Mouse (Mus musculus) urinary bladder, adult 2 months (tissue): ENCODE data around the gene Actr1b. TPM values are rescaled to one million over a fixed set of nuclear protein-coding genes. Genes with fewer than 3 reads are reported as not detected.
A peak's percentile ranks its signal among the peaks of the same experiment; 100 is the strongest.

Experiments used
- DNase-seq: peaks from one replicate; pipeline ENCODE4 v3.0.0; 2022; ENCODE audit warnings: low spot score
- polyA plus RNA-seq: library from polyadenylated mRNA; depleted of rRNA; stranded (reverse); fragments of >200 nt; gene quantifications from 2 replicates; pipeline ENCODE4 v1.2.3, GENCODE M21; 2012; rRNA removed

Actr1b gene
- polyA plus RNA-seq = 116 and 141 TPM in 2 replicates

DNA sequence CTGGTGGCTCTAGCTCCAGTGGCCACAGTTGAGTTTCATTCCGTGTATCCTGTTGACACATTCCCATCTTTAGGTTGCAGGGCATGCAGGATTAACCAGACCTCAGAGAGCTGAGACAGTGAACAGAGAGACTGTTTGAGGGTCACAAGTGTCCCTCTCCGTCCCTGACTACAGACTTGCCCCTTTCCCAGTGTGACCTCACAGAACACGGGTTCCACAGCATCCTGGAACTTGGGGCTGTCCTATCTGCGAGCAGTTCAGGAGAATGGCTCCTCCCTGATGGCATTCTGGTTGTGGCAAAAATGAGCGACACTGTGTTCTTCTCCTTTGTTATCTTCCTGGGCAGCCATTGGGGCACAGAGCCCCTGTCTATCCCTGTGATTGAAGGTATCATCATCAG is at the start of gene Actr1b:
Actr1b (minus strand) TSS at position 112 of the 400 bp plus-strand sequence.
- DNase-seq = no peak

DNA sequence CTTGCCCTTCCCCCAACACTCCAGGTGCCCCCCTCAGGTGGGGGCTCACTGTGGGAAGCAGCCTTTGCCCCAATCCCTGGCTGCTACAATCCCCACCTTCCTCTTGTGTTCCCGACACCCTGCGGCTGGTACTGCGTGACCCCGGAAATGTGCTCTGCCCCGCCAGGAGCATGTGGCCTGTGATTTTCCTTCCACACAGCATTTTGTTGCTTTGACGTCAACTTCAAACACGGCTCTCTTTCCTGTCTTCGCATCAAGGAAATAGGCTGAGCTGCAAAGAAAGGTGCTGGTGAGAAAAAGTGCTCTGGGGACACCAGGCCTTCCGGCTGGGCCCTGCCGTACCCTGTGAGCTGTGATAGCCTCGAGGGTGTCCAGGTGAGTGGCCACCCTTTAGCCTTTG is 47.3 kb upstream of the Actr1b start, which contains the start of gene Zap70:
Zap70 (plus strand) TSS at position 231 of the 400 bp plus-strand sequence.
- no peak for DNase-seq

DNA sequence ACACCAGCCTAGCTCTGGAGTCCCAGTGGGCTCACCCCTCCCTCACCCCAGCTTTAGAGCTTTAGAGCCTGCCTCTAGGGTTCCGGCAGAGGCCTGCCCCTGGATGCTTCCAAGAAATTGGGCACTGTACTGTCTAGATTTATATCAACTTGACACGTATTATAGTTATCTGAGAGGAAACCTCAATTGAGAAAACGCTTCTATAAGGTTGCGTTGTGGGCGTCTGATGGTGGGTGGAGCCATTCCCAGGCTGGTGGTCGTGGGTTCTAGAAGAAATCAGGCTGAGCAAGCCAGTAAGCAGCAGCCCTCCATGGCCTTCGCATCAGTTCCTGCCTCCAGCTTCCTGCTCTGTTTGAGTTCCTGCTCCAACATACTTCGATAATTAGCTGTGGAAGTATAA is 46.8 kb upstream of the Actr1b start:
- DNase-seq = no peak

- DNase-seq = no peak
These were observed 46.2 kb upstream of the Actr1b start for GRCm38 (mm10) chr1:36760401-36760800.

DNA sequence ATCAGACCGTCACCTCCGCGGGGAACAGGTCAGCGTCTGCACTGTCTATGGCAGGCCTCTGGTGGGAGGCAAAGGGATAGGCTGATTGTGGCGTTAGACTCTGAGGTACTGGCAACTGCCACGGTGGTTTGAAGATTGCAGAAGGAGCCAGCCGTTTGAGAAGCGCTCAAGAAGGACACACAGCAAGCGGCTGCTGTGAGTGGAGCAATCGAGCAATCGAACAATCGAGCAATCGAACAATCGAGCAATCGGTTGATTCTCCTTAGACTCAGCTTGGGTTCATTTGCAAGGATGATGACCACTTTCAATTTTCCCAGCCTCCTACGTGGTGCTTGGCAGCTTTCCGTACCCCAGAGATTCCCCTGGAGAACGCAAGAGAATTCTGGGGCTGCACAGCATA is 44.9 kb upstream of the Actr1b start:
- DNase-seq = no peak

DNA sequence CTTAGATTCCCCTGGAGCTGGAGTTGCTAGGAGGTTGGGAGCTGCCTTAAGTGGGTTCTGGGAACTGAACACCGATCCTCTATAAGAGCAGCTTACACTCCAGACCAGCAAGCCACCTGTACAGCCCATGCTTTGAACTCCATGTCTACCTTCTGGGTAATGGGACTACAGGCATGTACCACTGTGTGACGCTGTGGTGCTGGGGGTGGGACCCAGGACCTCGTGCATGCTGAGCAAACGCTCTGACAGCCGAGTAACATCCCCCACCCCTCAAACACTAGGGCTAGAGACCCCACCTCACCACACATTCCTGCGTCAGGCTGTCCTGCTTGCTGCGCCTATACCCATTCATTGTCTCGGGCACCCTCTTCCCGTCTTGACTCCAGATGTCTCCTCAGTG is 44.3 kb upstream of the Actr1b start:
- DNase-seq = no peak

- no peak for DNase-seq
These were observed 39.9 kb upstream of the Actr1b start for GRCm38 (mm10) chr1:36753932-36754675.

DNA sequence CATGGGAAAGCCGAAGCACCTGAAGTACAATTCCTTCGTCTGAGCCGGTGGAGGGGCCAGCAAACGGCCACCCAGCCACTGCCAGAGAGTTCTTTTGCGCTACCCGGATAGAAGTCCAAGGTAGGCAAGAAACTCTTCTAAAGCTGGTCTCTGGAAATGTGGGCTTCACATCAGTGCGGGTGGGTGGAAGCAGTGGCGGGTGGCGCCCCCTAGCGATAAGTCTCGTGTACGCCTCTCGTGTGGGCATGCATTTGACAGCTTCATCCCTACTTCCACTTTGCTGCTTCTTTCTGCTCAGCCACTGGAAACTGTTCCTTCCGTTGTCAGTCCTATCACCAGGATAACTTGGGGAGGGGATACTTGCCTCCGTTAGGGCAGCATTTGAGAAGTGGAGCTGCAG is 32.2 kb upstream of the Actr1b start:
- DNase-seq = no peak

DNA sequence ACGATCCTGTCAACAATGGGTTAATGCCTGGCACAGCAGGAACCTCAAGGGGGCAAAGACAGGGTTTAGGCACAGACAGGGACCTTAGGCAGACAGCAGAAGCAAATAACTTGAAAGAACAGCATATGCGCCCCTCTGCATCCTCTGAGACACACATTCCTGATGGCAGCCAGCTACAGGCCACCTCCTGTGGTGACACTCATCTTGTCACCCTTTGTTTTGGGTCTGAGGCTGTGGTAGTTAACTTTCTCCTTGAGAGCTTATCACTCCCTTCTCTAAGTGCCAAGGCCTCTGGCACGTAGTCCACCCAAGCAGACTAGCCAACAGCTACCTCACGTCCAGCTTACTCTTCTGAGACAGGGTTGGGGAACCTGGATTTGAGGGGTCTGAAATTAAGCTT is 31.4 kb upstream of the Actr1b start:
- DNase-seq = no peak

DNA sequence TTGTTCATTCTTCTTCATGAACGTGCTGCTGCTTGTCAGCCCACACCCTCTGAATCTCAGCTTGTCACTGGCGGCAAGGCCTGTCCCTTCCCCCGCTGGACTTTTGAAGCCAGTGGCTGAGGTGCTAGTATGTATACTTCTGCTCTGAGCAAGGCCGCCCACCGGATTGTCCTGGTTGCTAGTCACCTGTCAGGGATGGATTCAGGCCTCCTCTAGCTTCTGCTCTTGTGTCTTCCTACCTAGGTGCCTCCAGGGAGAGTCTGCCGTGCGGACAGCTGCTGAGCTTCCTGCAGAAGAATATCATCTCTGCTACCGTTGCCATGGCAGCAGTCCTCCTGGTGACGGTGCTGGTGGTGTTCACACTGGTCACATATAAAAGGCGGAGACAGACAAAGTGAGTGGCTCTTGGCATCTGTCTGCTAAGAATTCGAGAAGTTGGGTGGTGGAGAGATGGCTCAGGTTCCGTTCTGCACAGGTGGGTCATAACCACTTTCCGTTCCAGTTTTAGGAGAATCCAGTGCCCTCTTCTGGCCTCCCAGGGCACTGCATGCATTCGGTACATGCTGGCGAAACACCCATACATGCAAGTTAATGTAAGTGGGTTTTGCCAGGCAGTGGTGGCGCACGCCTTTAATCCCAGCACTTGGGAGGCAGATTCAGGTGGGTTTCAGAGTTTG is 30.2 kb upstream of the Actr1b start:
- peak; percentile 38 for DNase-seq

DNA sequence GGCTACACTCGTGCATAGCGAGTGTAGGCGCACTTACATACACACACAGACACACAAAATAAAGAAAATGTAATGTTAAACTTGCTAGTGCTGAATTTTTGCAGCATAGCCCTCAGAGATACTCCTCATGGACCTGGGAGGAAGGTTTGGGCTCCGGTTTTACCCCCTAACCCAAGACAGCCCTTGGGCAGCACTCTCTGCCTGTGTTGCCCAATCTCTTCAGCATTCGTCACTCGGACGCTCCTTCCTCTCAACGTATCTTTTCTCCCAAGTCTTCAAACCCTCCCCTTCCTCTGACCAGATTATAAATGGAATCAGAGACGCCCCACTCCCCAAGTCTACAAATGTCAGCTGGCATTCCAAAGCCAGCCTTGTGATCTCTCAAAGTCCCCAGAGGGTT is 28.8 kb upstream of the Actr1b start:
- DNase-seq = no peak

- DNase-seq = no peak
These were observed 25.0 kb upstream of the Actr1b start for GRCm38 (mm10) chr1:36739231-36739630.

DNA sequence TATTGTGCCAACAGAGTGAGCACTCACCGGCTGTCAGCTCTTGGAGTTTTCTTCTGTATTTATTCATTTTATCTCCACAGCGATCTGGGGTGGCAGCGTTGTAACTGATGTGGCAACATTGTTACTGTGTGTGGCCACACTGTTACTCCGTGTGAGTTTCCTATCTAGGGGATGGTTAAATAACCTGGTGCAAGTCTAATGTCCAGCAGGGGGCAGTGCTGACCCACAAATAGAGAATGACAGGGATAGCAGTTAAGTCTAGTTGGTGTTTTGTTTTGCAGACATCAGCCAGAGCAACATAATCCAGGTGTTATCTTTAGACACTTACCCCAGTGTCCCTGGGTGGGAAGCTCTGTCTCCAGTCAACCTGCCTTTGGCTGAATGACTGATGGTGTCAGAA is 23.1 kb upstream of the Actr1b start:
- peak; percentile 59 for DNase-seq

DNA sequence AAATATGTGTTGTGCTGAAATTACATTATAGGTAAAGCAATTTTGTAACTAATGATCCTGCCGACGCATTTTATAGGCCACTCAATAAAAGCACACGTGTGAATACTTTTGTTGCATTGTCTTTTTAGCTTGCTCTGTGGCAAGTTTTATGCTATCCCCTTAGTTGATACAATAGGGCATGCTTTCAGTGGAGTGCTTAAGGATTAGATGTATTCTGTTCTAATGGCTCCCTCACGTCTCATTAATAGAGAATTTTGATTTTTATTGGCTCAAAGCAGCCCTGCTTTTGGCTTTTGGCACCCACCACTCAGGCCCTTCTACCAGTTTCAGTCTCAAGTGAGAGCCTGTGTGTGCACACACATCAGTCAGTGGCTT is 9.8 kb upstream of the Actr1b start:
- DNase-seq = no peak

GRCm38 (mm10) chr1:36723146-36724056 is 9.2 kb upstream of the Actr1b start:
- no peak for DNase-seq

- DNase-seq = no peak
These were observed 4.6 kb upstream of the Actr1b start for GRCm38 (mm10) chr1:36718786-36719185.

DNA sequence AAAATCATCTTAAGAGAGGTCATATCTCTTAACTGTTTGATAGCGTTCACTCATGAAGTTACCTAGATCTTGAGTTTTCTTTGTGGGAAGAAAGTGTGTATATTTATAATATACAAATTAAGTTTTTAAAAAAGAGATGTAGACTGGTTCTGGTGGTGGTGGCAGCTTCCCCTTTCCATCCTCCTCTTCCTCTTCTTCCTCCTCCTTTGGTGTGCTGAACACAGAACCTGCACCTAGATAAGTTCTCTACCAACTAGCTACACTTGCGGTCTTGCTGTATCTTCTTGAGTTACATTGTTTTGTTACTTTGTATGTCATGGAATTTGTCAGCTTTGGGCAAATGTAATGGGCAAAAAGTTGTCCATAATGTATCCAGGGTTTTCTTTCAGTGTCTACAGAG is 3.1 kb downstream of the Actr1b start:
- DNase-seq = no peak

DNA sequence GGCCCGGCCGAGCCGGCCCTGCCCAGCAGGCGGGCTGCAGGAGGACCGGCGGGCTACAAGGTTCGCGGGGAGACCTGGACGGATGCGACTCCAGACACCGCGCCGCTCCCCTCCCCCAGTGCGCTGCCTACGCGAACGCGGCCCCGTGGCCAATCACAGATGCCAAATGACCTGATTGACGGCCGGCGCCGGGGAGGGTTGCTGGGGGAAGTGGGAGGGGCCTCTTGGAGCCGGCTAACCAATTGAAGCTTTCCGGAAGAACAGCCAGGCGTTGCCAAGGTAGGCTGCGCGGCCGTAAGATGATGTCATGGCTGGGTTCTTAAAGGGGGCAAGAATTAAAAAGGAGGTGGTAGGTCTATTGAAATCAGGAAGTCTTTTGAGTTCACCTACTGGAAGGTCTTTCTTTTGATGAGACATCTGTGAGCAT is 4.4 kb downstream of the Actr1b start, which contains the start of gene 4933424G06Rik:
4933424G06Rik (plus strand) TSS at position 296 of the 427 bp plus-strand sequence.
- DNase-seq = peak; percentile 94

- no peak for DNase-seq
These were observed 5.0 kb downstream of the Actr1b start for GRCm38 (mm10) chr1:36709055-36709853.

DNA sequence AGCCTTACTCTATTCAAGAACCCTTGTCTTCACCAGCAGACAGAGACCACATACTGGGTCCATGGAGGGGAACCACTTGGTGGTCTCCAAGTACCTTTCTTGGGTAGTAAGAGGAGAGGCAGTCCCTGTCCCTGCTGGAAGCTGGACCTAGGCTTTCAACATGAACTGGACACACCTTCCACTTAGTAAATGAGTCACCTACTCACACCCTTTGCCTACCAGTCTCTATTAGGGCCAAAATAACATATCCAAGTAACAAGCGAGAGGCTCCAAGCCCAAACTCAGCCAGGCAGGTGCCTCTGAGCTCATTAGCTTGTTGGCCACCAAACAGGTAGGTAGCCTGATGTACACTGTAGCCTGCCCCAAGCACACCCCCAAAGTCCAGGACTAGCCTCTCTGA is 5.6 kb downstream of the Actr1b start:
- DNase-seq = no peak

DNA sequence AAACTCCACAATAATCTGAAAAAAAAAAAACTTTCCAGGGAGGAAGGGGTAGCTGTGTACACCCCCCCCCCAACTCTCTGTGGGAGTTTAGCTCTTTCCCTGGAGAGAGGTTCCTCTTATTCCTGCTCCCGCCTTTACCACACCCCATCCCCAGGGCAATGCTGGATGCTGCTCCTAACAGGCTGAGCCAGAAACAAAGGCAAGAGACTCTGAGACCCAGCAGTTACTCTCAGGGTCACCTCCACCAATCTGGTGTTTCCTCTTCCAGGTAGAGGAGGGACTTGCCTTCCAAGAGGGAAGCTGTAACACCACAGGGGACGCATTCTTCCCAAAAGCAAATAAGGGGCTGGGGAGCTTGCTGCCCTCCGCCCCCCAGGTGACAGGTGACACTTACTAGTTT is 6.4 kb downstream of the Actr1b start:
- no peak for DNase-seq
